Mouse (Mus musculus): ENCODE data around the gene Ggcx.
"Not testable (repeated sequence)": the region's sequence is repeated elsewhere in the genome, so short reads cannot be mapped to it uniquely, and the experiment has no call there.

Gene Ggcx

DNA sequence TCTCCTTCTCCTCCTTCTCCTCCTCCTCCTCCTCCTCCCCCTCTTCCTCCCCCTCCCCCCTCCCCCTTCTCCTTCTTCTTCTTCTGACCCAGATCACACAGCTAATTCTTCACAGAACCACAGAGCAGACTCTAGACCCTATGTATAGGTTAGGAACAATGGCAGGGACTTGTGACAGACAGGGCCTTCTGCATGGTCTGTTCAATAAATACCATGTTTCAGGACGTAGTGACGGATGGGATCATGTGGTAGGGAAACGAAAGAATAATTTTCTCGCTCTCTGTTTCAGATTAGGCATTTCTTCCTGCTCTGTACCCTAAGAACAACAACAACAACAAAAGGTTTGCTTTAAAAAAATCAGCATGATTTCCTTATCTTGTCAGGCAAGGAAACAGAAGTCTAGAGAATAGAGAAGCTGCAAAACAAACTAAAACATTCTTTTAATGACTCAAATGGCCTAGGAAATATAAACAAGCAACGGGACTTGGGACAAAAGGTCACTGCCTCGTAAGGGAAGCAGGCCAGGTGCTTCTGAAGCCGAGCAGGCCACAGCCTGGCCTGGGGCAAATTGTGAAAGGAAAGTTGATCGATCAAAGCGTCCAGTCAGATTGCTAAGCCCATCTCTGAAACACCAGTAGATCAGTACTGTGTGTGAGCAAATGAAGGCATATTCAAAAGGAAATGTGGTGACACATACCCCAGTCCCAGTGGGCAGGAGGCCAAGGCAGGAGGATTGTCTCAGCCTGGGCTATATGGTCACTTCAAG is 46.1 kb downstream of the Ggcx start:
- no peak for DNase-seq (ENCODE audit: low read depth, low spot score)

DNA sequence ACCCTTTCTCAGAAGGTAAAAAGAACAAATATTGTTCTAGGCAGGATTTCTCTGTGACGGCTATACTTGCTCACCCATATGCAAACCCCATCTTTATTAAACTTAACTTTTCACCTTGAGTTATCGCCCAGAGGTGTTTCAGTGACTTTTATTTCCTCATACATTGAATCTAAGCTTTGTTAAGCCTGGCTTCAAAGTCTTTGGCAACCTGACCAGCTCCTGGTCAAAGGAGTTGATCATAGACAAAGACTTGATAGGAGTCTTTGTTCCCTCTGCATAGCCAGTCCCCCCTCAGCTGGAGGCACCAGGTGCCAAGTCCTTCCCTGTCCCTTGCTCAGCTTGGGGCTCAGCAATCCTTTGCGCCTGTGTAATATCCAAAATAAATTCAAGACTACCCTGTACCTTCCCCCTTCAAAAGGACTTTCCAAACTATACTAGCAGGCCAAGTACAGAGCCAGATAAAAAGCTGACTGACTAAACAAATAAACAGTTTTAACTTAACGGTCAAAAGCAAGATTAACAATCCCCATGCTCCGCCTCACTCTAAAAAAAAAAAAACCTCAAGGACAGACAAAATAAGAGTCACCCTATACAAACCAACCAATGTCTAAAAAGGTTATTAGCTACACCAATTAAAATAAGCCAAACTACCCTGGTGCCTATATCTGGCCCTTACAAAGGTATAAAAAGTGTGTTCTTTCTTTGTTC is 48.6 kb downstream of the Ggcx start:
- not testable (repeated sequence) for DNase-seq (ENCODE audit: low read depth, low spot score)

DNA sequence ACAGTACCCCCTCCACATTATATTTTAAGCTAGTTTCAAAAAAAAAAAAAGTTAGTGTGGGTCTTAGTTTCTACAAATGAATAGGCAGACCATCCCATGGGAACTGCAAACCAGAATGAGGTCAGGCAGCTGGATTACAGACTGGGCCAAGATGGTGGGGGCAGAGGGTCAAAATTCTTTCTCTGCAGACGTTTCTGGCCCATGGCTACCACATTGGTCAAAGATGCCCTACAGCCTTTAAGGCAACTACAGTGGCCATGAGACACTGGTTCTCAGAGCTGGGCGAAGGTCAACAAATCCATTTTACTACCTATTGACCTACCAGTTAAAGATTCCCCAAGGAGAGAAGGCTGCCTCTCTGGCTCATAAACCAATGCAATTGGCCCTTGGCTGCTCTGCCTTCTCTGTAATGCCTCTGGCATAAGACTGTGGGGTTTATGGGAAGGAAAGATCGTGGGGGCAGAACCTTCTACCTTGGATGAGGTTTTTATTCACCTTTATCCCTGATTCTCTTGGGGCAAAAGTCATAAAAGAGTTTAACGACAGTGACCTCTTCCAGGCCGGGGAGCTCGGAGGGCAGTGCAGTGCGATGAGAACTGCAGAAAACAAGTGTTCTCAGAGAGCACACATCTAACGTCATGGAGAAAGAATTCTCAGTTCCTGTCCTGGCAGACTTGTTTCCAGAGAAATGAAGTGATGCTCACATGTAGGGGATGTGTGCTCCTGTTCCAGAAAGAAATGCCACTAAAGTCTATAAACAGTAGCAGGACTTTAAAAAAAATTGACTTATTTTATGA is 51.5 kb downstream of the Ggcx start:
- no peak for DNase-seq (ENCODE audit: low read depth, low spot score)

DNA sequence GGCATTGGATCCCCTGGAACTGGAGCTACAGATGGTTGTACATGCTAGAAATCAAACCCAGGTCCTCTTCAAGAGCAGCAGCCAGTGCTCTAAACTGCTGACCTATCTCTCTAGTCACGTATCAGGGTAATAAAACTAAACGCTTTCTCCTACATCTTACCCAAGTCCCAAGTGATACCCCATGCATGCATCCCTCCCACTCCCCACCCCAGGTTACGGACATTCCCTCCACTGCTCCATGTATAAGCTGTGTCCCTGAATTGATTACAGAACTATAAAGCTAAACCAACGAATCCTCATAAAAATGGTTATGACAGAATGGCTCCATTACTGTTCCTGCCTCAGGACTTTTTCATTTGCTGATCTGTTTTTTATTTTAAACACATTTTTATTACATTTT is 52.1 kb downstream of the Ggcx start:
- DNase-seq (ENCODE audit: low read depth, low spot score): no peak

DNA sequence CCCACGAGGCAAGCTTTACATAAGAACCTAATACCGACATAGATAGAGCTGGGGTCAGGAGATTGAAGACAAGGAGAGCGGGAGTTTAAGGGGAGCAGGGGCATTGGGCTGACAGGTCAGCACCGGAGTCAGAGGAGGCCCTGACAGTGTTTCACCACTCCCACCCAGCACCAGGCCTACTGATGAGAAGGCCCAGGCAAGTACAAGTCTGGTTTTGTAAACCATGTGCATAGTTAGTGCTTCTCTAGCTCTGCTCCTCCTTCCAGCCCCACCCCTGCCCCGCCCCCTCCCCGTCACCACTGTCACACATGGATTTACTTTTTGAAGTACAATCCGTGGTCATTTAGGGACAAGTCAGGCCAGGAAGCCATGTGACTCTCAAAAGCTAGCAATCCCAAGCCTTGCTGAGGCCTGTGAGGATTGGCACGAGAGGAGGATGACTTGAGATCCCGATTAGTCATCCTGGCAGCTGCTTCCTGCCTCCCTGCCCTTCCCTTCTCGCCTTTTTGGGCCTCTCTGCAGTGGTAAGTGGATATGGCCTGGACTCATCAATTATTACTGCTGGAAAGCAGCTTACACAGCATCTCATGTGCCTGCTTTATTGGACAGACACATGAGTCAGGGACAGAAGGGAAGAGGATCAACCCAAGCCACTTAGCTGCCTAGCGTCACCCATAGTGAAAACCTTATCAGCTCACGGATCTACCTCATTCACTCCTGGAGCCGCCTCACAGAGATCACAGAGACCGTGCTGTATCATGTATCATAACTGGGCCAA is 59.3 kb downstream of the Ggcx start:
- DNase-seq (ENCODE audit: low read depth, low spot score): peak; percentile 38

DNA sequence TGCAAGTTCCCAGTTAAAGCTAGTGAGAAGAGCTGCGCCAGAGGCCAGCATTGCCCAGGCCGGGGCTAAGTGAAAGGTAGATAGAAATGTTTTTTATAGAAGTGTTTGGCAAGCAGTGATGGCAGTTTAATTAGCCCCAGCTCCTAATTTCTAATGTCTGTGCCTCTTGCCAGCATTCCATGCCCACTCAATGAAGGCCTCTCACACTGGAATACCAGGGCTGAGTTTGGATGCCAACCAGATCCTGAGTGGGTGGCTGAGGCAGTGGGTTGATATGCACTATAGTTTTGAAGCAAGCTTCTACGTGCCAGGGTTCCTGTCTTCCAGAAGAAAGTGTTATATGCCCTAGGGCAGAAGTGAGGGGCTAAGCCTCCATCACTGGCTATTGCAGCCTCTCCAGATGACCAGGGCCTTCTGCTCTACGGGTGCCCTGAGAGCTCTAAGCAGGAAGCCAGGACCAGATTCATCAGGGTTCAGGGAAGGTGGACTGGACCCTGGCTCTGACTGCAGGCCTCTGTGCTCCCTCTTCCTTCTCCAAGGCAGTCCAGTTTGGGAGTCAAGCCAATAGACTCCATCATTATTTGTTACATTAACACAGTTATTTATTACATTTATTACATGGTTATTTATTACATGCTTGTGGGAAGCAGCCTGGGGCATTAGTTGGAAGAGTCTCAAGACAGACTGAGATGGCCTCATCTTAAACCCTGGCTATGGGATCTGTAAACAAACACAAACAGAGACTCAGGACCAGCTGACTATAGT is 61.3 kb downstream of the Ggcx start:
- DNase-seq (ENCODE audit: low read depth, low spot score): no peak

DNA sequence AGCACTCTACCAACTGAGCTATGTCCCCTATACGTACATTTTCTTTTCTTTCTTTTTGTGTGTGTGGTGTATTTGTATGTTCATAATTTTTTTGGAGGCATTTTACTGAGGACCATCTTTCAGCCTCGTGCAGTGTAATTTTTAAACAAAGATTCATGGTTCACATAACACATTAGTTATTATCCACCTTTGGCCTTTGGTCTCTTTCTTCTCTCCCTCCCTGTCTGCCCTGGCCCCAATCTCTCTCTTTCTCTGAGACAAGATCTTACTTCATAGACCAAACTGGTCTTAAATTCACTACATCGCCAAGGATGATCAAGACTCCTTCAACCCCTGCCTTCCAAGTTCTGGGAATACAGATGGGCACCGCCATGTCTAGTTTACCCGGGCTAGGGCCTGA is 62.7 kb downstream of the Ggcx start:
- DNase-seq (ENCODE audit: low read depth, low spot score): no peak

DNA sequence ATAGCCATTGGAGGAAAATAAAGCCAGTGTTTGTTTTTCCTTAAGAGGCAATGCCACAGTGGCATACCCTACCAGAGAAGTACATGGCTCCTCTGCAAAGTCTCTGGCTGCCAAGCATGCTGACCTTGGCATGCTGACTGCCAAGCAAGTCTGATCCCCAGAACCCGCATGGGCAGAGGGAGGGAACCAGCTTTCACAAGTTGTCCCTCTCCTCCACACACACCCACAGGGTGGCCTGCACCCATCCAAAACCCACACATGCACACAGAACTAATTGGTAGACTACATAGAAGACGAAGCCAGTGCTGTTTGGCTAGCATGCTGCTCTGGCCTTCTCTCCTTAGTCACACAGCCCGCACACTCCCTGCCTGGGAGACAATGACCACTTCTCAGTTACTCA is 63.5 kb downstream of the Ggcx start:
- no peak for DNase-seq (ENCODE audit: low read depth, low spot score)

DNA sequence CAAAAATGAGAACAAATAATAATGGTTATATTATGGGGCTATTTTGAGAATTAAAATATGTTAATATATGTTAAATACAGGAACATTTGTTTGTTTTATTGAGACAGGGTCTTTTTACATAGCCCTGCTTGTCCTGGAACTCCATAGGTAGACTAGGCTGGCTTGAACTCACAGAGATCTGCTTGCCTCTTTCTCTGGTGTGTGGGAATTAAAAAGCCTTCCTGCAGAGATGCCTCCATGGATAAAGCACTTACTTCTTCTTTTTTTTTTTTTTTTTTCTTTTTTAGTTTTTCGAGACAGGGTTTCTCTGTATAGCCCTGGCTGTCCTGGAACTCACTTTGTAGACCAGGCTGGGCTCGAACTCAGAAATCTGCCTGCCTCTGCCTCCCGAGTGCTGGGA is 64.6 kb downstream of the Ggcx start:
- not testable (repeated sequence) for DNase-seq (ENCODE audit: low read depth, low spot score)

DNA sequence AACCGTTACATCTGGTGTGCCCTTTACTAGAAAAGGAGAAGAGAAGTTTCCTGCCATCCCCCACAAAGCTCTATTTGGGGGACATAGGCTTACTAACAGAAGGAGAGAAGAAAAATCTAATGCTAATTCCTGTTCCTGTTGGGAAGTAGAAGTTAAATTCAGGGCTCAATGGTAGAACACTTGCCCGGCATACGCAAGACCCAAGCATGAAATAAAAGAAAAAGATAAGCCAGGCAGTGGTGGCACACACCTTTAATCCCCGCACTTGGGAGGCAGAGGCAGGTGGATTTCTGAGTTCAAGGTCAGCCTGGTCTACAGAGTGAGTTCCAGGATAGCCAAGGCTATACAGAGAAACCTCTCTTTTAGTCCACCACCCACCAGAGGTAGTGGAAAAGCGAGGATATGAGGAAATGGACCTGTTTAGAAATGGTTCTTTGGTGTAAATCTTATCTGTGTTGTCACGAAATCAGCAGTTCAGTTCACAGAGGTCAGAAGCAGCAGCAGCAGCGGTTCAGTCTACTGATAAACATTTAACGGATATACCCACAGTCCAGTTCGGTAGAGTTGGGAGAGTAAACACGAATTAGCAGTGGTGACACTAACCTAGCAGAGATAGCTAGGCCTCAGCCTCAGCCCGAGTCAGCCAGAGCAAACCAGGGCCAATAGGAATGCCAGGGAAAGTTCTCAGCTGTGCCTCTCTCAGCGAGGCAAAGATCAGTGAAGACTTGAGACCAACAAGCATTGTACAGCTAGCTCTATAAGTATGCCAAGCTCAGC is 65.7 kb downstream of the Ggcx start:
- no peak for DNase-seq (ENCODE audit: low read depth, low spot score)

DNA sequence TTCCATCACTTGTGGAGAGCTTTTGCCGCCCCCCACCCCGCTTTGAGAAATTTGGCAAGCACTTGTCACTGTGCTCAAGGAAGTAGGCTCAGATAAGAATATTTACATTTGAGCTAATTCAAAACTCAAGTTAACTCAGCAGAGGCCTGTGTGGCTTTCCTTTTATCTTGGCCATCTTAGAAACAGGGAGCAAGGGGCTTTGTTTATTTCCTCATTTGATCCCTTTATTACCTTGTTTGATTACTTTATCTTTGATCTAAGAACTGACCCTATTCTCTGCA is 66.3 kb downstream of the Ggcx start:
- no peak for DNase-seq (ENCODE audit: low read depth, low spot score)

Measured in retina, adult 2 months (tissue).